Mouse (Mus musculus): ENCODE measurements around the gene Prph2.

Prph2 gene

DNA sequence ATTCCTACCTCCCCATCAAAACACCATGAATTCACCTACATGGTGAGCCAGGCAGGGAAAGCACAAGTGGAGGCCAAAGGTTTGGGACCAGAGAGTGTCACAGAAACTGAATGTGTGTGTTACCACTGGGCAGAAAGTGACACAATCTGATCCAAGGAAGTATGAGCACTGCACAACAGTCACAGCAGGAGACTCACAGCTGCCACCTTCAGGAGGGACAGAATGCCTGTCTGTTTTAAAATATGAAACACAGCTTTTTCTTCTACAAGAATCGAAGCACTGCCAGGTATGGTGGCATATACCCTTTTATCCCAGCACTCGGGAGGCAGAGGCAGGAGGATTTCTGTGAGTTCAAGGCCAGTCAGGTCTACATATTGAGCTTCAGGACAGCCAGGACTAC is 47.8 kb downstream of the Prph2 start:
- in situ Hi-C loops (cut with MboI; ENCODE audit: low sequenced_read_pairs), result loop anchor here (25.0 kb wide), 1 partner anchor 746 kb away; the partner anchor contains the start of genes Polh and Xpo5

DNA sequence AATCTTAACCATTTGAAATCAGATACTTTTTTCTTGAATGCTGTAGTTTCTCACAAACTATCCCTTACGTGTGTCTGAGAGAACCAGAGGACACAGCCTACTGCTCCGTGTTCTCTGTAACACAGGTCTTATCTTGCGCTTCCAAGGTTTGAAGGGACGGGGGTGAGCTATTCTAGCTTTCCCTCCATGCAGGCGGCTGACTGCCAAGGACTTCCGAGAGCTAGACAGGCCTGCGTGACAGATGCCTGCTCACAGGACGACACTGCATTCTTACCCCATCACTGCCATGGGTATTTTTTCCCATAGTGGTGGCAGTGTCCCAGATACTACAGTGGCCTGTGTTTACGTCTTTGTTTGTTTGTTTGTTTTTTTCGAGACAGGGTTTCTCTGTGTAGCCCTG is 50.0 kb downstream of the Prph2 start:
- in situ Hi-C loops (cut with MboI; ENCODE audit: low sequenced_read_pairs), result loop anchor here (25.0 kb wide), 1 partner anchor 748 kb away; the partner anchor contains the start of genes Polh and Xpo5

DNA sequence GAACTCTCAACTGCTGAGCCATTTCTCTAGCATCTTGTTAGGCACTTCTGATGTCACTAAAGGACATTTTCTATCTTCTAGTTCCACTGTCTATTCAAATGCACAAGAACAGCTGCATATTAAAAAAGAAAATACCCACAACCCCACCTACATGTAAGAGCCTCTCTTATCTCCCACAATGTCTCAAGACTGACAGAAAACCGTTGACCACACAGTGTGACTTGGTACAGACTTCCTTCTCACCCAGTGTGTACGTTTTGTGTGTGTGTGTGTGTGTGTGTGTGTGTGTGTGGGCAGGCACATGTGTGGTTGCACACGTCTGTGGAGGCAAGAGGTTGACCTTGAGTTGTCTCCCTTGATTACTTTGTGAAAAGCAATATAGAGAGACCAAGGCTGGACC is 51.9 kb downstream of the Prph2 start:
- in situ Hi-C loops (cut with MboI; ENCODE audit: low sequenced_read_pairs), result loop anchor here (25.0 kb wide), 1 partner anchor 750 kb away; the partner anchor contains the start of genes Polh and Xpo5

DNA sequence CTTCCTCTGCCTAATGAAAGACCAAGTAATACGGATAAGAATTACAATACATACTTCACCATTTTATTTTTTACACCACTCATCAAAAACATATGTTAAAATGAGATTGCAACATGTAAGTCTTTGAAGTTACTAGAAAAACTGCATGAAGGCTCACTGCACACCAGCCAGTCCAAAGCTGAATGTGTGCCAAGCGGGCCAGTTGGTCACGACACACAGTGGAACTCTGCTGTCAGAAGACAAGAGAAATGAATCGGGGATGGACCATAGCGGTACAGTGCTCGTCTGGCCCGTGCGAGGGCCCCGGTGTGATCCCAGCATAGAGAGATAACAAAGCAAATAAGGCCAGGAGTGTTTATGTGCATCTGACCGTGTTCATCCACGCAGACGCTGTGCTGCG is 52.9 kb downstream of the Prph2 start:
- in situ Hi-C loops (cut with MboI; ENCODE audit: low sequenced_read_pairs), result loop anchor here (25.0 kb wide), 1 partner anchor 751 kb away; the partner anchor contains the start of genes Polh and Xpo5

DNA sequence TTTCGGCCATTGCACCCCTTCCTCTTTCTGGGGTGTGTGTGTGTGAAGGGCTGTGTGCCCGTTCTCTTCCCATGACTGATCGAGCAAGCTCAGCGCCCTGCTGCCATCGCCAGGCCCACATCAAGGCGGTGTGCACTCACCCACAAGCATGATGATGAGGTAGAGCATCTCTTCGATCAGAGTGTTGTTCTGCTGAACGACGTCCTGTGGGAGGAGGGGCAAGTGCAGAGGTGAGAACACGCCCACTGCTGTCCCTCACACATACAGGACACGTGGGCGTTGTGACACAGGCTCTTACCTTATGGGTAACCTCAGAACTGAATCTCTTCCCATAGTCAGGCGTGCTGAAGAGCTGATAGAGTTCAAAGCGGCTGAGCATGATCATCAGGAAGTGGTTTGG is 56.6 kb downstream of the Prph2 start:
- in situ Hi-C loops (cut with MboI; ENCODE audit: low sequenced_read_pairs), result loop anchor here (25.0 kb wide), 1 partner anchor 755 kb away; the partner anchor contains the start of genes Polh and Xpo5

DNA sequence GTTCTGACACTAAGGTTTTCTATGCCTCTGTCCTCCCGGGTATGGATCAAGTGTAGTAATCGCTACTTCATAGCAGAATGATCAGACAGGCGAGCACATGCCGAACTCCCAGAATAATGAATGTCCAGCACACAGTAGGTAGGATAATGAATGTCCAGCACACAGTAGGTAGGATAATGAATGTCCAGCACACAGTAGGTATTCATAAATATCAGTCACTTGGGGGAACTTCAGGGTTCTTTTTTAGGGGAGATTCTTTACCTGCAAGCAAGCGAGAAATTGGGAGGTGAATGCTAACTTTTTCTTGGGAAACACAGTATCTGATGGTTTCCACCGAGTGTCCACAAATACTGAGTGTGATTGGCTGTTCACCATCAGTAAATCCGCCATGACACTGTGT is 62.3 kb downstream of the Prph2 start:
- in situ Hi-C loops (cut with MboI; ENCODE audit: low sequenced_read_pairs), result loop anchor here (25.0 kb wide), 1 partner anchor 760 kb away; the partner anchor contains the start of genes Polh and Xpo5
